Mouse (Mus musculus): Measurements from ENCODE around the gene Cnga1. TPM values are rescaled to one million over a fixed set of nuclear protein-coding genes. Genes with fewer than 3 reads are reported as not detected.

The Cnga1 gene
- polyA plus RNA-seq (2015; fragmentation: Nextera tagmentation; extraction: Ambion mirVana), result not detected in 2 replicates

- WGBS, result 84% methylated on average over 1 of the region's 1 CpGs
- ATAC-seq (ENCODE audit: extremely low read depth, insufficient number of reproducible peaks, low FRiP score, low TSS enrichment), result no peak
- peaks cover 12% of the 10 kb centered on the region for H3K4me1 ChIP-seq
- H3K27ac ChIP-seq (replicated peaks), result no peak within 1 kb of the TSS
- no peak within 1 kb of the TSS for H3K4me3 ChIP-seq
- no peak within 1 kb of the TSS for H3K9ac ChIP-seq
- H3K36me3 ChIP-seq, result no peaks in the 10 kb centered on the region
- H3K9me3 ChIP-seq, result no peaks in the 10 kb centered on the region
- H3K4me2 ChIP-seq, result no peak within 1 kb of the TSS
- peaks cover 42% of the 10 kb centered on the region for H3K27me3 ChIP-seq (replicated peaks)
Measured at GRCm38 (mm10) chr5:72644175-72644574, at the start of gene Cnga1. Cnga1 (minus strand) TSS chr5:72644275.

- Histone ChIP-seq H3K4me2 (no peak overlapping the region), H3K4me1 (no peaks in the 10 kb centered on the region), H3K4me3 (no peak overlapping the region), H3K36me3 (no peaks in the 10 kb centered on the region), H3K9ac (no peak overlapping the region), H3K27ac (replicated peaks) (no peak overlapping the region), H3K27me3 (replicated peaks) (no peaks in the 10 kb centered on the region), H3K9me3 (peaks cover 5% of the 10 kb centered on the region; the same call in 1 of the 2 replicates)
- 83% methylated on average over 5 of the region's 5 CpGs for WGBS
- no peak for ATAC-seq (ENCODE audit: extremely low read depth, insufficient number of reproducible peaks, low FRiP score, low TSS enrichment)
Measured at GRCm38 (mm10) chr5:72690516-72690915, 46.4 kb upstream of the Cnga1 start.

- H3K9me3 ChIP-seq, result peaks cover 5% of the 10 kb centered on the region; the same call in 1 of the 2 replicates
- no peaks in the 10 kb centered on the region for H3K36me3 ChIP-seq
- H3K4me3 ChIP-seq, result no peak overlapping the region
- H3K9ac ChIP-seq, result no peak overlapping the region
- H3K4me2 ChIP-seq, result no peak overlapping the region
- no peak overlapping the region for H3K27ac ChIP-seq (replicated peaks)
- no peak for ATAC-seq (ENCODE audit: extremely low read depth, insufficient number of reproducible peaks, low FRiP score, low TSS enrichment)
- whole genome bisulfite sequencing, result 88% methylated on average over 7 of the region's 7 CpGs
- H3K4me1 ChIP-seq, result no peaks in the 10 kb centered on the region
- no peaks in the 10 kb centered on the region for H3K27me3 ChIP-seq (replicated peaks)
Measured at GRCm38 (mm10) chr5:72689556-72689955, 45.5 kb upstream of the Cnga1 start.

GRCm38 (mm10) chr5:72681451-72681850, 37.4 kb upstream of the Cnga1 start:
- 66% methylated on average over 6 of the region's 6 CpGs for WGBS
- ATAC-seq (ENCODE audit: extremely low read depth, insufficient number of reproducible peaks, low FRiP score, low TSS enrichment), result no peak

GRCm38 (mm10) chr5:72674994-72675542, 31.0 kb upstream of the Cnga1 start:
- no peak overlapping the region for H3K27ac ChIP-seq (replicated peaks)
- H3K4me2 ChIP-seq, result no peak overlapping the region
- 76% methylated on average over 9 of the region's 9 CpGs for WGBS
- no peaks in the 10 kb centered on the region for H3K9me3 ChIP-seq
- no peaks in the 10 kb centered on the region for H3K36me3 ChIP-seq
- H3K4me3 ChIP-seq, result no peak overlapping the region
- H3K4me1 ChIP-seq, result no peaks in the 10 kb centered on the region
- no peak overlapping the region for H3K9ac ChIP-seq
- no peaks in the 10 kb centered on the region for H3K27me3 ChIP-seq (replicated peaks)
- no peak for ATAC-seq (ENCODE audit: extremely low read depth, insufficient number of reproducible peaks, low FRiP score, low TSS enrichment)

More at GRCm38 (mm10) chr5:72681451-72681850, 37.4 kb upstream of the Cnga1 start:
- Histone ChIP-seq H3K27me3 (replicated peaks) (no peaks in the 10 kb centered on the region), H3K9ac (no peak overlapping the region), H3K9me3 (peaks cover 7% of the 10 kb centered on the region; the same call in 1 of the 2 replicates), H3K4me2 (no peak overlapping the region), H3K36me3 (no peaks in the 10 kb centered on the region), H3K4me3 (no peak overlapping the region), H3K4me1 (no peaks in the 10 kb centered on the region), H3K27ac (replicated peaks) (no peak overlapping the region)

GRCm38 (mm10) chr5:72671017-72671699, 27.1 kb upstream of the Cnga1 start:
- no peak for ATAC-seq (ENCODE audit: extremely low read depth, insufficient number of reproducible peaks, low FRiP score, low TSS enrichment)
- WGBS, result 64% methylated on average over 8 of the region's 8 CpGs
- Histone ChIP-seq H3K27me3 (replicated peaks) (no peaks in the 10 kb centered on the region), H3K9me3 (no peaks in the 10 kb centered on the region), H3K27ac (replicated peaks) (no peak overlapping the region), H3K4me1 (no peaks in the 10 kb centered on the region), H3K36me3 (no peaks in the 10 kb centered on the region), H3K4me3 (no peak overlapping the region), H3K9ac (no peak overlapping the region), H3K4me2 (no peak overlapping the region)

- Histone ChIP-seq H3K4me1 (no peaks in the 10 kb centered on the region), H3K27me3 (replicated peaks) (0 out of 2 replicates have a peak, but pooled peaks cover 1% of the 10 kb centered on the region), H3K4me2 (no peak overlapping the region), H3K36me3 (no peaks in the 10 kb centered on the region), H3K4me3 (no peak overlapping the region), H3K9me3 (no peaks in the 10 kb centered on the region), H3K9ac (no peak overlapping the region), H3K27ac (replicated peaks) (no peak overlapping the region)
- ATAC-seq (ENCODE audit: extremely low read depth, insufficient number of reproducible peaks, low FRiP score, low TSS enrichment), result no peak
- WGBS, result 80% methylated on average over 9 of the region's 9 CpGs
Measured at GRCm38 (mm10) chr5:72668351-72668750, 24.3 kb upstream of the Cnga1 start.

- no peak overlapping the region for H3K9ac ChIP-seq
- H3K27ac ChIP-seq (replicated peaks), result no peak overlapping the region
Measured at GRCm38 (mm10) chr5:72666428-72666827, 22.4 kb upstream of the Cnga1 start.

GRCm38 (mm10) chr5:72665281-72665680, 21.2 kb upstream of the Cnga1 start:
- Histone ChIP-seq H3K9ac (no peak overlapping the region), H3K27ac (replicated peaks) (no peak overlapping the region), H3K36me3 (no peaks in the 10 kb centered on the region), H3K4me3 (no peak overlapping the region), H3K4me2 (no peak overlapping the region), H3K27me3 (replicated peaks) (0 out of 2 replicates have a peak, but pooled peaks cover 6% of the 10 kb centered on the region), H3K4me1 (peaks cover 7% of the 10 kb centered on the region), H3K9me3 (no peaks in the 10 kb centered on the region)
- 29% methylated on average over 5 of the region's 5 CpGs for WGBS
- no peak for ATAC-seq (ENCODE audit: extremely low read depth, insufficient number of reproducible peaks, low FRiP score, low TSS enrichment)

More at GRCm38 (mm10) chr5:72666428-72666827, 22.4 kb upstream of the Cnga1 start:
- Histone ChIP-seq H3K4me3 (no peak overlapping the region), H3K4me2 (no peak overlapping the region), H3K9me3 (no peaks in the 10 kb centered on the region), H3K27me3 (replicated peaks) (0 out of 2 replicates have a peak, but pooled peaks cover 6% of the 10 kb centered on the region), H3K36me3 (no peaks in the 10 kb centered on the region), H3K4me1 (peaks cover 3% of the 10 kb centered on the region)
- no peak for ATAC-seq (ENCODE audit: extremely low read depth, insufficient number of reproducible peaks, low FRiP score, low TSS enrichment)
- WGBS, result 73% methylated on average over 7 of the region's 7 CpGs

- peaks cover 7% of the 10 kb centered on the region for H3K4me1 ChIP-seq
- H3K4me3 ChIP-seq, result no peak overlapping the region
- no peaks in the 10 kb centered on the region for H3K9me3 ChIP-seq
- H3K27me3 ChIP-seq (replicated peaks), result 0 out of 2 replicates have a peak, but pooled peaks cover 6% of the 10 kb centered on the region
- no peak for ATAC-seq (ENCODE audit: extremely low read depth, insufficient number of reproducible peaks, low FRiP score, low TSS enrichment)
- H3K9ac ChIP-seq, result no peak overlapping the region
- WGBS, result 38% methylated on average over 3 of the region's 3 CpGs
- no peaks in the 10 kb centered on the region for H3K36me3 ChIP-seq
- H3K27ac ChIP-seq (replicated peaks), result no peak overlapping the region
- H3K4me2 ChIP-seq, result no peak overlapping the region
Measured at GRCm38 (mm10) chr5:72664854-72665253, 20.8 kb upstream of the Cnga1 start.

- Histone ChIP-seq H3K4me3 (no peak overlapping the region), H3K36me3 (no peaks in the 10 kb centered on the region), H3K27me3 (replicated peaks) (0 out of 2 replicates have a peak, but pooled peaks cover 6% of the 10 kb centered on the region), H3K9ac (no peak overlapping the region), H3K4me1 (peaks cover 7% of the 10 kb centered on the region), H3K4me2 (no peak overlapping the region), H3K9me3 (no peaks in the 10 kb centered on the region), H3K27ac (replicated peaks) (no peak overlapping the region)
- 88% methylated on average over 5 of the region's 5 CpGs for WGBS
- no peak for ATAC-seq (ENCODE audit: extremely low read depth, insufficient number of reproducible peaks, low FRiP score, low TSS enrichment)
Measured at GRCm38 (mm10) chr5:72664126-72664525, 20.1 kb upstream of the Cnga1 start.

Measured in heart, embryonic 13.5 days (tissue).